Mouse (Mus musculus) midbrain, embryonic 10.5 days (tissue): ENCODE measurements around the gene Cnot11. TPM values are rescaled to one million over a fixed set of nuclear protein-coding genes. Genes with fewer than 3 reads are reported as not detected.

Source experiments
- DNase-seq: peaks from one replicate; pipeline ENCODE4 v3.0.0-alpha.2; 2017; ENCODE audit warnings: low spot score
- H3K27ac ChIP-seq: fragments of 300-500 bp; sonication (generic); replicated peaks from 2 replicates; pipeline ENCODE4 v1.5.1; 2016; ENCODE audit warnings: mild to moderate bottlenecking
- H3K27me3 ChIP-seq: fragments of 300-500 bp; sonication (generic); 2 replicates; pipeline ENCODE4 v1.6.1; 2016; ENCODE audit warnings: low read depth, mild to moderate bottlenecking; ENCODE audit not compliant: poor library complexity, severe bottlenecking
- H3K36me3 ChIP-seq: fragments of 300-500 bp; sonication (generic); 2 replicates; pipeline ENCODE4 v1.6.1; 2016; ENCODE audit warnings: mild to moderate bottlenecking, moderate library complexity
- H3K4me1 ChIP-seq: fragments of 300-500 bp; sonication (generic); 2 replicates; pipeline ENCODE4 v1.6.1; 2016
- H3K4me3 ChIP-seq: fragments of 300-500 bp; sonication (generic); 2 replicates; pipeline ENCODE4 v1.5.1; 2016; ENCODE audit warnings: mild to moderate bottlenecking, moderate library complexity
- H3K9me3 ChIP-seq: fragments of 300-500 bp; sonication (generic); replicated peaks from 2 replicates; pipeline ENCODE4 v1.6.1; 2016; ENCODE audit warnings: mild to moderate bottlenecking
- WGBS: fragments of 180-500 bp; shearing (Covaris S2); methylation state at CpG from one replicate; pipeline ENCODE4 v1.1.7; 2016; 5-methylcytosine and 5-hydroxymethylcytosine counted together
- polyA plus RNA-seq: library from polyadenylated mRNA; unstranded; fragments of >200 nt; fragmentation: Nextera tagmentation; extraction: Ambion mirVana; gene quantifications from 2 replicates; pipeline ENCODE4 v1.2.1, GENCODE M21; 2016

Gene Cnot11
- polyA plus RNA-seq, 1 experiment from 2014 or later = 20.9 TPM

GRCm38 (mm10) chr1:39521326-39521725 is 13.5 kb upstream of the Cnot11 start:
- Histone ChIP-seq H3K27me3 (no peaks in the 10 kb centered on the region), H3K4me1 (no peaks in the 10 kb centered on the region), H3K36me3 (no peaks in the 10 kb centered on the region), H3K9me3 (0 out of 2 replicates have a peak, but pooled peaks cover 5% of the 10 kb centered on the region), H3K4me3 (no peak overlapping the region), H3K27ac (no peak overlapping the region)
- DNase-seq = no peak
- WGBS = 92% methylated on average over 7 of the region's 7 CpGs

GRCm38 (mm10) chr1:39522519-39522918 is 12.3 kb upstream of the Cnot11 start:
- 0 out of 2 replicates have a peak, but pooled peaks cover 5% of the 10 kb centered on the region for H3K9me3 ChIP-seq
- H3K4me3 ChIP-seq = no peak overlapping the region
- H3K36me3 ChIP-seq = no peaks in the 10 kb centered on the region
- H3K4me1 ChIP-seq = peaks cover 4% of the 10 kb centered on the region; the same call in 1 of the 2 replicates
- WGBS = 39% methylated on average over 5 of the region's 5 CpGs
- H3K27me3 ChIP-seq = no peaks in the 10 kb centered on the region
- H3K27ac ChIP-seq = no peak overlapping the region
- no peak for DNase-seq

DNA sequence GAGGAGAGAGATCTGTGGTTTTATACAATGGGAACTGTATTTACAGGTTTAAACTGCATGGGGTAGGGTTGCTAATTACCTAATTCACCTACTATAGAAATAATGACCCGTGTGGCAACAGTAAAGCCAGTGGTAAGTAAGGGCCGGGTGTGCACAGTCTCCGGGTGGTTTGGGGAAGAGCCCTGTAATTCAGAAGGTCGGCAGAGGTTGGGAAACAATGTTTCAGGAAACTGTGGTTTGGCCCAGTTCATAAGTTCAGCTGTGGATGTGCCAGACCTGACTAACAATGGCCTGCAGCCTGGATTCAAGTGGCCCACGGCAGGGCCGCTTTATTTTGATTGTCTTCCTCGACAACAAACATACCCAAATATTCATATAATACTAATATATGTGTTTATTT is 9.0 kb upstream of the Cnot11 start:
- Histone ChIP-seq H3K36me3 (no peaks in the 10 kb centered on the region), H3K27me3 (no peaks in the 10 kb centered on the region), H3K9me3 (no peaks in the 10 kb centered on the region), H3K27ac (no peak overlapping the region), H3K4me1 (peaks cover 5% of the 10 kb centered on the region; the same call in 1 of the 2 replicates), H3K4me3 (no peak overlapping the region)
- 82% methylated on average over 7 of the region's 7 CpGs for WGBS
- DNase-seq = no peak

DNA sequence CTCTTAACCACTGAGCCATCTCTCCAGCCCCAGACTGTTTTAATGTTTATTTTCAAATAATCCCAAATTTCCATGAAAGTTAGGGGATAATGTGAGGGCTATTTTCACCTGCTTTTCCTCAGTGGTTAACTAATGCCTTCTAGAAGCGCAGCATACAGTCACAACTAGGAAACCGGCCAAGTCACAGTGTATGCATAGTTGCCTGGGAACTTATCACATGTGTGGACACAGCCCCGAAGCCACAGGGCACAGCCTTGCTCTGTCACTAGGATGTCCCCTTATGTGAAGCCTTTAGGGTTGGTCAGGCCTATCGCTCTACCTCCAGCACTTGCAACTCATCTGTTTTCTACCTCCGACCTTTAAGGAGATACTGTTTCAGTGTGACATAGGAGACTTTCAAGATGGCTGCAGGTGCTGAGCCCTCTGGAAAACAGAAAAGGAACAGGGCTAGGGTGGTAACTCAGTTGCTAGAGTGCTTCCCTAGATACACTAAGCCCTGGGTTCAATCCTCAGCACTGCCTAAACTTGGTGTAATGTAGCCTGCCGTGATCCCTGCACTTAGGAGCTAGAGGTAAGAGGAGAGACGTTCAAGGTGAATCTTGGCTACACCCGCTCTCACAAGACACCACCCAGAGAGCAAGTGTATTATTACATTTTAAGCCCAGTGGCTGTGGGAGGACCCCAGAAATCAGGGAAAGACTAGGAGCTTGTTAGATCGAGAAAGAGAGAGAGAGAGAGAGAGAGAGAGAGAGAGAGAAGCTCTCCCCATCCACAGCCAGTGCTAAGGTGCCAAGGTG is 8.2 kb upstream of the Cnot11 start:
- Histone ChIP-seq H3K27me3 (no peaks in the 10 kb centered on the region), H3K9me3 (no peaks in the 10 kb centered on the region), H3K4me3 (no peak overlapping the region), H3K36me3 (no peaks in the 10 kb centered on the region), H3K27ac (no peak overlapping the region), H3K4me1 (peaks cover 5% of the 10 kb centered on the region; the same call in 1 of the 2 replicates)
- 88% methylated on average over 9 of the region's 9 CpGs for WGBS
- DNase-seq = no peak

DNA sequence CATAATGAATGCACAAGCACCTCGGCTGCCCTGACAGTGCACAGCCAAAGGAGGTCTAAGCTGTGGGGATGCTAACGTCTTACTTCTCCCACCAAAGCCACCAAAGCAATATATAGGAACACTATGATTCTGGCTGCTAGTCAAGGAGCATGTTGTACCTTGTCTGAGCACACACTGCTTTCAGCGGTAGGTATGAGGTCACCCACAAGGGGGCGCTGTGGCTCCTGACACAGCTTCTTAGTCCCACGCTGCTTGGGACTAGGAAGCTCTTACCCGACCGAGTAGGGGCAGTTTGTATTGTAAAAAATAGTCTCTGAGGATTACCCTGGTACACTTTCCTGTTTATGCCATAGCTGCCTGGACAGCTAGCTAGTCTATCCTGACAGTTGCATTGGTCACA is 7.4 kb upstream of the Cnot11 start:
- no peaks in the 10 kb centered on the region for H3K27me3 ChIP-seq
- H3K9me3 ChIP-seq = no peaks in the 10 kb centered on the region
- DNase-seq = peak; percentile 81
- no peaks in the 10 kb centered on the region for H3K36me3 ChIP-seq
- no peak overlapping the region for H3K4me3 ChIP-seq
- WGBS = 14% methylated on average over 7 of the region's 7 CpGs
- peaks cover 5% of the 10 kb centered on the region; the same call in 1 of the 2 replicates for H3K4me1 ChIP-seq
- no peak overlapping the region for H3K27ac ChIP-seq

DNA sequence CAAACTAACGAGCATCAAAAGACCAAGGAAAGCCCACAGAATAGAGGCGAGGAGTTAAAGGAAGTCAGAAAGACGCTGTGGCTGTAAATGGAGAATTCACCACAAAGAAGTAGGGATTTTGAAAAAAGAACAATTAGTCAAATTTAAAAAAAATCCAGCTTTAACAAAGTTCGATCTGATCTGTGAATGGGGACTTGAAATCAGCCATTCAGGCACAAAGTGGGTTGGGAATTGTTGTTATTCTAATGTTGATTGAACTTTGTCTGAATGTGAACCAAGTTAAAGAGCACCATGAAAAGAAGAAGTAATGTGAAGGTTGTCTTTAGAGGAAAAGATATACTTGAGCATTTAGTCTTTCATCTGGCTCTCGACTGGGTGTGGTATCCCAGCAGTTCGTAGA is 6.5 kb upstream of the Cnot11 start:
- Histone ChIP-seq H3K4me3 (no peak overlapping the region), H3K4me1 (peaks cover 6% of the 10 kb centered on the region), H3K36me3 (no peaks in the 10 kb centered on the region), H3K27me3 (no peaks in the 10 kb centered on the region), H3K27ac (no peak overlapping the region), H3K9me3 (no peaks in the 10 kb centered on the region)
- no peak for DNase-seq
- 82% methylated on average over 6 of the region's 6 CpGs for WGBS

GRCm38 (mm10) chr1:39530258-39530943 is 4.4 kb upstream of the Cnot11 start:
- H3K9me3 ChIP-seq = no peaks in the 10 kb centered on the region
- H3K27me3 ChIP-seq = no peaks in the 10 kb centered on the region
- 38% methylated on average over 13 of the region's 13 CpGs for WGBS
- peaks cover 17% of the 10 kb centered on the region for H3K4me1 ChIP-seq
- H3K27ac ChIP-seq = no peak overlapping the region
- no peaks in the 10 kb centered on the region for H3K36me3 ChIP-seq
- H3K4me3 ChIP-seq = no peak overlapping the region
- peak; percentile 73 for DNase-seq

GRCm38 (mm10) chr1:39531036-39531435 is 3.8 kb upstream of the Cnot11 start:
- no peak overlapping the region for H3K27ac ChIP-seq
- no peaks in the 10 kb centered on the region for H3K27me3 ChIP-seq
- DNase-seq = no peak
- no peaks in the 10 kb centered on the region for H3K36me3 ChIP-seq
- H3K4me3 ChIP-seq = no peak overlapping the region
- WGBS = 66% methylated on average over 4 of the region's 4 CpGs
- H3K9me3 ChIP-seq = no peaks in the 10 kb centered on the region
- H3K4me1 ChIP-seq = peaks cover 18% of the 10 kb centered on the region

DNA sequence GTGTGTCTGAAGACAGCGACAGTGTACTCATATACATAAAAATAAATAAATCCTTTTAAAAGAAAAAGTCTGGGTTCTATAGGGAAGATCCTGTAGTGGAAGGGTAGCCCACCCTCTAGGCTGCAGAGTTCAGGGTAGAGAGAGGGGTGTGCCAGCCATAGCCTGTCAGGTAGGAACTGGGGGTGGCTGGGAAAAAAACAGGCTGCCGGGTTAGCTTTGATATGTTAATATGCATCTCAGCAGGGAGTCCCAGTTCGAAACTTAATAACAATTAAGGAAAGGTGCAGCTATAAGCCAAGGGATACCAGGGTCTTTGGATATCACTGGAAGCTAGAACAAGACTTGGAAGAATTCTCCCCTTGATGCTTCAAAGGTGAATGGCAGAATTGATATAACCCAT is 875 bp upstream of the Cnot11 start:
- DNase-seq = no peak
- Histone ChIP-seq H3K27ac (no peak overlapping the region), H3K27me3 (no peaks in the 10 kb centered on the region), H3K36me3 (peaks cover 14% of the 10 kb centered on the region), H3K4me3 (no peak overlapping the region), H3K9me3 (no peaks in the 10 kb centered on the region), H3K4me1 (peaks cover 30% of the 10 kb centered on the region)
- 36% methylated on average over 3 of the region's 3 CpGs for WGBS

DNA sequence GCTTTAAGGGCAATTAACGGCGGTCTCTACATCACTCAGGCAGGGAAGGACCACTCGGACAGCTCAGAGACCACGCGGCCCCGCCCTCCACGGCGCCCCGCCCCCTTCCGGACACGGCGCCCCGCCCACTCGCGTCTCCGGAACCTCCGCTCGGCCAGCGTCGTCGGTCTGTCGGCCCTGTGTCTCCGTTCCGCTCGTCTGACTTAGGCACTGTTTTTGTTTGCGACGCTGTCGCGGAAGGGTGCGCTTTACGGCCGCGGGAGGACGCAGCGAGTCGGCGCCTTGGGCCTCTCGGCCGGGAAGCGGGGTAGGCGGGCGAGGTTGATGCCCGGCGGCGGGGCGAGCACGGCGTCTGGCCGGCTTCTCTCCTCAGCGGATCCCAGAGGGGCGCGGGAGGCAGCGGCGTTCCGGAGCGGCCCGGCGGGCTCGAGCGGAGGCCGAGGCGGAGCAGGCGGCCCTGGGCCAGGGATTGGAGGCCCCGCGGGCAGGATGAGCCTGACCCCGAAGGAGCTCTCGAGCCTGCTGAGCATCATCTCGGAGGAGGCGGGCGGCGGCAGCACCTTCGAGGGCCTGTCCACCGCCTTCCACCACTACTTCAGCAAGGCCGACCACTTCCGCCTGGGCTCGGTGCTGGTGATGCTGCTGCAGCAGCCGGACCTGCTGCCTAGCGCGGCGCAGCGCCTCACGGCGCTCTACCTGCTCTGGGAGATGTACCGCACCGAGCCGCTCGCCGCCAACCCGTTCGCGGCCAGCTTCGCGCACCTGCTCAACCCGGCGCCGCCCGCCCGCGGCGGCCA is 921 bp downstream of the Cnot11 start:
- peaks cover 30% of the 10 kb centered on the region for H3K4me1 ChIP-seq
- H3K27ac ChIP-seq = peak overlapping the region; percentile 96
- under 1% methylated on average over 100 of the region's 100 CpGs for WGBS
- peaks cover 10% of the 10 kb centered on the region for H3K9me3 ChIP-seq
- peak overlapping the region; percentile 97 for H3K4me3 ChIP-seq
- H3K27me3 ChIP-seq = no peaks in the 10 kb centered on the region
- peaks cover 32% of the 10 kb centered on the region for H3K36me3 ChIP-seq
- peak; percentile 99 for DNase-seq

GRCm38 (mm10) chr1:39536701-39537100 is 1.9 kb downstream of the Cnot11 start:
- 51% methylated on average over 7 of the region's 7 CpGs for WGBS
- no peaks in the 10 kb centered on the region for H3K27me3 ChIP-seq
- no peak for DNase-seq
- H3K36me3 ChIP-seq = peaks cover 41% of the 10 kb centered on the region
- peak overlapping the region; percentile 97 for H3K4me3 ChIP-seq
- peaks cover 30% of the 10 kb centered on the region for H3K4me1 ChIP-seq
- peaks cover 13% of the 10 kb centered on the region for H3K9me3 ChIP-seq
- H3K27ac ChIP-seq = no peak overlapping the region

DNA sequence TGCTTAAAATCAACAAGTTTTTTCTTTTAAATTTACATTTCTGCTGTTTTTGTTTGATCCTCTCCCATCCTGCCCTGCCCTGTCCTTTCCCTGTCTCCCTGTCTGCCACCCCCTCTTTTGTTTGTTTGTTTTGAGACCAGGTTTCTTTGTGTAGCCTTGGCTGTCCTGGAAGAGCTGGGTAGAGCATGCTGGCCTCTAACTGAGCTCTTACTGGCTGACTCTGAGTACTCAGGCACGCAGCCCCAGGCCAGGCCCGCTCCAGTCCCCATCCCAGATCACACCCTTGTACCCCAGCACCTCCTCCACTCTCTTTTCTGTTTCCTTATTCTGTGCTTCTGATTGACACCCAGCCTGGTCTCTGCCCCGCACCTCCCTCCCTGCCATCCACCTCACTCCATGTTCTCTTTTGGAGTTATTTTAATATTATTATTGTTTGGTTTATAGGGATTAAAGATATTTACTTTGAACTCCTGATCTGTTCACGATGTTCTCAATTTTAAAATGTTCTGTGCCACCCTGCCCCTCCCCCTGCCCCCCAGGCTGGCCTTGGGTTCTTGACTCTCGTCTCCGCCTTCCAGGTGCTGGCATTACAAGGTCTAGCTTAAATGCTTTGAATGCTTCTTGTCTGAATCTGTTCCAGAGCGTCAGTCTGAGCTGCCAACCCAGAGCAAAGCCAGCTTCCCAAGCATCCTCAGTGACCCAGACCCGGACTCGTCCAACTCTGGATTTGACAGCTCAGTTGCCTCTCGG is 3.0 kb downstream of the Cnot11 start:
- WGBS = 91% methylated on average over 10 of the region's 10 CpGs
- H3K27me3 ChIP-seq = no peaks in the 10 kb centered on the region
- H3K9me3 ChIP-seq = peaks cover 13% of the 10 kb centered on the region
- DNase-seq = no peak
- H3K4me1 ChIP-seq = peaks cover 30% of the 10 kb centered on the region
- H3K4me3 ChIP-seq = no peak overlapping the region
- no peak overlapping the region for H3K27ac ChIP-seq
- H3K36me3 ChIP-seq = peaks cover 52% of the 10 kb centered on the region
